In genomic region chr2:172230126-172230525, GRCm38 (mm10) we compare ENCODE assay signal across 33 mouse cellular contexts. TPM values are rescaled to one million over a fixed set of nuclear protein-coding genes. Genes with fewer than 3 reads are reported as not detected.
"Had no signal": no experiment of that assay in that cellular context is flagged by ENCODE, and none has a peak within 500 bp of the region (broad histone marks: within the 10 kb centered on the region; RNA-seq: fewer than 3 reads in every experiment).

No protein-coding gene starts in this region.

- H3K9me3 ChIP-seq: hindbrain, embryonic 10.5 days; hindbrain, embryonic 12.5 days; hindbrain, embryonic 15.5 days; kidney, embryonic 15.5 days; limb, embryonic 13.5 days; limb, embryonic 15.5 days; liver, embryonic 13.5 days had no signal

- ATAC-seq: hindbrain, postnatal 0 days; intestine, embryonic 16.5 days had no signal

- H3K4me3 ChIP-seq: gastrocnemius, adult 2 months; hindbrain, embryonic 10.5 days; hindbrain, embryonic 12.5 days; hindbrain, embryonic 15.5 days; kidney, embryonic 15.5 days; limb, embryonic 13.5 days; limb, embryonic 15.5 days; liver, embryonic 13.5 days had no signal

- H3K27me3 ChIP-seq: hindbrain, embryonic 12.5 days; hindbrain, embryonic 15.5 days; kidney, embryonic 15.5 days; limb, embryonic 15.5 days; liver, embryonic 13.5 days had no signal

- H3K4me1 ChIP-seq: hindbrain, embryonic 12.5 days; hindbrain, embryonic 15.5 days; kidney, embryonic 15.5 days; limb, embryonic 13.5 days; limb, embryonic 15.5 days; liver, embryonic 13.5 days had no signal

- DNase-seq: gastrocnemius, adult 2 months; gastrocnemius, postnatal 10 days; gastrocnemius, postnatal 25 days; heart, postnatal 10 days; heart, postnatal 36 days; kidney, adult 11 months; kidney, adult 2 months; kidney, adult 9 months; kidney, postnatal 14 days; kidney, postnatal 36 days; layer of hippocampus, adult 9-11 months; layer of hippocampus, postnatal 36 days; left cerebral cortex, postnatal 4 days; liver, embryonic 13.5 days had no signal

- H3K9ac ChIP-seq: hindbrain, embryonic 12.5 days; hindbrain, embryonic 15.5 days; kidney, embryonic 15.5 days; limb, embryonic 13.5 days; limb, embryonic 15.5 days; liver, embryonic 13.5 days had no signal

- H3K4me2 ChIP-seq: heart, embryonic 11.5 days; hindbrain, embryonic 12.5 days; hindbrain, embryonic 15.5 days; kidney, embryonic 15.5 days; limb, embryonic 13.5 days; limb, embryonic 15.5 days; liver, embryonic 11.5 days; liver, embryonic 13.5 days had no signal

- H3K36me3 ChIP-seq: hindbrain, embryonic 10.5 days; hindbrain, embryonic 12.5 days; hindbrain, embryonic 15.5 days; kidney, embryonic 15.5 days; limb, embryonic 13.5 days; limb, embryonic 15.5 days; liver, embryonic 13.5 days had no signal

- H3K27ac ChIP-seq: gastrocnemius, adult 2 months; hindbrain, embryonic 10.5 days; hindbrain, embryonic 12.5 days; hindbrain, embryonic 15.5 days; hindbrain, postnatal 0 days; kidney, embryonic 15.5 days; kidney, postnatal 0 days; limb, embryonic 13.5 days; limb, embryonic 15.5 days; liver, embryonic 13.5 days had no signal

RNA-seq across cellular contexts. Expression of gene Mc3r, which starts 18.2 kb away (rescaled TPM):
- total RNA-seq: gastrocnemius, adult 2 months; gastrocnemius, postnatal 10 days; gastrocnemius, postnatal 25 days; gastrocnemius, postnatal 4 days; granulocyte monocyte progenitor cell, adult 5-6 weeks; heart, adult 8-10 months; heart, postnatal 10 days; heart, postnatal 36 days; layer of hippocampus, postnatal 36 days had no signal
- polyA plus RNA-seq: heart, embryonic 14.5 days; heart, embryonic 16.5 days; hindbrain, embryonic 10.5 days; hindbrain, embryonic 12.5 days; intestine, embryonic 14.5 days; intestine, embryonic 16.5 days; kidney, adult 2 months; kidney, embryonic 15.5 days; kidney, postnatal 0 days; large intestine, adult 2 months; limb, embryonic 11.5 days; limb, embryonic 15.5 days had no signal
